Mouse (Mus musculus): ENCODE results near the gene Pot1a.

- TF ChIP-seq POLR2A (IDR thresholded peaks at IDR 0.05; ENCODE audit: low read depth, low read length) (no peak), CTCF (conservative IDR thresholded peaks at IDR 0.05; ENCODE audit: insufficient read depth, insufficient read length, low read depth, low read length) (no peak)
Observed at GRCm38 (mm10) chr6:25726560-25726959, 82.5 kb downstream of the Pot1a start.

Measured in kidney, adult 2 months (tissue).